In genomic region chr11:80429500-80430166, GRCm38 (mm10) we compare ENCODE assay signal across 8 mouse cellular contexts. TPM values are rescaled to one million over a fixed set of nuclear protein-coding genes. Genes with fewer than 3 reads are reported as not detected.
DNase-seq lines count a peak whose midpoint lies in the region; ATAC-seq and TF ChIP-seq lines count a peak whose summit lies in the region.

No protein-coding gene starts in this region.

- no peak for TF ChIP-seq EP300 in liver, embryonic 14.5 days (IDR thresholded peaks at IDR 0.05; ENCODE audit: low read depth)

- no peak for DNase-seq in gastrocnemius, adult 2 months
- no peak for DNase-seq in gastrocnemius, postnatal 10 days
- DNase-seq in liver, embryonic 14.5 days (ENCODE audit: low read depth in 3 of 3, low spot score in 3 of 3): no peak
- DNase-seq in T-cell, adult 2 months (ENCODE audit: low spot score): no peak
- DNase-seq in adrenal gland, postnatal 4 days (ENCODE audit: low spot score in 2 of 2): no peak

- peak overlapping the region; percentile 85 for H3K4me3 ChIP-seq in gastrocnemius, adult 2 months
- peak overlapping the region; percentile 98 for H3K4me3 ChIP-seq in C2C12 (ENCODE audit: insufficient read depth, poor library complexity, severe bottlenecking)
- peak overlapping the region; percentile 93 for H3K4me3 ChIP-seq in forebrain, embryonic 16.5 days (replicated peaks; ENCODE audit: low read length)
- peak overlapping the region; percentile 75 to 85 for H3K4me3 ChIP-seq in liver, embryonic 14.5 days (ENCODE audit: insufficient read depth in 1 of 2, low read depth in 2 of 2, low read length in 2 of 2)

- peak overlapping the region; percentile 85 for H3ac ChIP-seq in C2C12 (ENCODE audit: control insufficient read depth, insufficient read length, low read depth)

- TF ChIP-seq CTCF in gastrocnemius, adult 2 months (IDR thresholded peaks at IDR 0.05): no peak
- no peak for TF ChIP-seq CTCF in C2C12 (IDR thresholded peaks at IDR 0.05; ENCODE audit: control insufficient read depth, insufficient read depth, insufficient read length)
- TF ChIP-seq CTCF in liver, embryonic 14.5 days (IDR thresholded peaks at IDR 0.05; ENCODE audit: low read depth): no peak

- H3K9me3 ChIP-seq in forebrain, embryonic 16.5 days (ENCODE audit: control insufficient read depth, low read length): no peaks in the 10 kb centered on the region
- H3K9me3 ChIP-seq in liver, embryonic 14.5 days (ENCODE audit: control insufficient read depth, low read length): no peaks in the 10 kb centered on the region

- WGBS in forebrain, embryonic 16.5 days: 60% methylated on average over 14 of the region's 14 CpGs
- WGBS in liver, embryonic 14.5 days (ENCODE audit: insufficient replicate concordance): 43% methylated on average over 14 of the region's 14 CpGs

- peaks cover 63% of the 10 kb centered on the region for H3K79me2 ChIP-seq in C2C12 (ENCODE audit: control insufficient read depth, insufficient read depth)

- H3K36me3 ChIP-seq in C2C12 (ENCODE audit: control insufficient read depth, insufficient read depth): peaks cover 27% of the 10 kb centered on the region
- peaks cover 6% of the 10 kb centered on the region for H3K36me3 ChIP-seq in forebrain, embryonic 16.5 days (ENCODE audit: control insufficient read depth, insufficient read depth)
- peaks cover 24% of the 10 kb centered on the region for H3K36me3 ChIP-seq in liver, embryonic 14.5 days (replicated peaks; ENCODE audit: control insufficient read depth, insufficient read depth, low read depth)

- H3K9ac ChIP-seq in forebrain, embryonic 16.5 days (replicated peaks; ENCODE audit: low read depth, low read length): peak overlapping the region; percentile 93
- H3K9ac ChIP-seq in liver, embryonic 14.5 days (replicated peaks): peak overlapping the region; percentile 94

- ATAC-seq in forebrain, embryonic 16.5 days: no peak
- no peak for ATAC-seq in liver, embryonic 14.5 days (ENCODE audit: insufficient read depth)
- no peak for ATAC-seq in monocyte, adult 5-6 weeks (replicated peaks; ENCODE audit: insufficient number of reproducible peaks, low FRiP score, low TSS enrichment, poor library complexity, severe bottlenecking)

- no peaks in the 10 kb centered on the region for H3K27me3 ChIP-seq in C2C12 (ENCODE audit: control insufficient read depth, insufficient read depth, insufficient read length)
- H3K27me3 ChIP-seq in forebrain, embryonic 16.5 days (replicated peaks; ENCODE audit: control insufficient read depth, insufficient read depth, low read length): no peaks in the 10 kb centered on the region
- no peaks in the 10 kb centered on the region for H3K27me3 ChIP-seq in liver, embryonic 14.5 days (ENCODE audit: control insufficient read depth, insufficient read depth, low read length)

- peaks cover 50% of the 10 kb centered on the region for H3K79me3 ChIP-seq in C2C12 (ENCODE audit: low read depth)

- peaks cover 11% of the 10 kb centered on the region for H3K4me1 ChIP-seq in forebrain, embryonic 16.5 days (replicated peaks; ENCODE audit: control insufficient read depth, insufficient read depth, low read length)
- peaks cover 4 to 5% of the 10 kb centered on the region in 2 experiments for H3K4me1 ChIP-seq in liver, embryonic 14.5 days (replicated peaks; ENCODE audit: control insufficient read depth in 2 of 2, insufficient read depth in 2 of 2, low read length in 1 of 2)

- H3K4me2 ChIP-seq in forebrain, embryonic 16.5 days (ENCODE audit: low read length): peak overlapping the region; percentile 90
- H3K4me2 ChIP-seq in liver, embryonic 14.5 days (ENCODE audit: low read depth): peak overlapping the region; percentile 79

- intact Hi-C loops in gastrocnemius, adult 2 months (cut with DNase I): loop anchor here (2.0 kb wide), 1 partner anchor 241 kb away; no protein-coding TSS in a partner anchor

- peak overlapping the region; percentile 98 for H3K27ac ChIP-seq in gastrocnemius, adult 2 months
- H3K27ac ChIP-seq in forebrain, embryonic 16.5 days (ENCODE audit: low read length): no peak overlapping the region
- H3K27ac ChIP-seq in liver, embryonic 14.5 days: peak overlapping the region; percentile 61

TF ChIP-seq in C2C12, 6 proteins besides CTCF, POLR2A, EP300 and RAD21:
- TF ChIP-seq CEBPB (IDR thresholded peaks at IDR 0.05; ENCODE audit: low read depth): no peak
- no peak for TF ChIP-seq MAX (IDR thresholded peaks at IDR 0.05)
- no peak for TF ChIP-seq FOSL1 (IDR thresholded peaks at IDR 0.05; ENCODE audit: insufficient read depth, low read length, poor library complexity, severe bottlenecking)
- no peak for TF ChIP-seq USF1 (IDR thresholded peaks at IDR 0.05; ENCODE audit: low read depth)
- TF ChIP-seq MYOD1 (IDR thresholded peaks at IDR 0.05; ENCODE audit: control insufficient read depth, insufficient read length, low read depth): no peak
- TF ChIP-seq MYOG (IDR thresholded peaks at IDR 0.05; ENCODE audit: control insufficient read depth, extremely low read depth, insufficient read length): no peak

RNA-seq across cellular contexts. Expression of gene Psmd11, which starts 1.2 kb away (rescaled TPM):
- total RNA-seq in gastrocnemius, adult 2 months (2021): 100 to 1,000 TPM; 138 to 169 TPM
- total RNA-seq in gastrocnemius, postnatal 10 days (2021): 100 to 1,000 TPM; 121 to 126 TPM
- polyA plus RNA-seq in C2C12 (2012; fragmentation: generic; extraction: Trizol): 82.9 TPM
- 336 and 357 TPM in 2 replicates for polyA plus RNA-seq in forebrain, embryonic 16.5 days (2015; fragmentation: Nextera tagmentation; extraction: Ambion mirVana)
- 35.6 and 56.8 TPM in 2 replicates for polyA plus RNA-seq in liver, embryonic 14.5 days (2012; rRNA removed)
- 152 and 155 TPM in 2 replicates for polyA plus RNA-seq in liver, embryonic 14.5 days (2014; fragmentation: Nextera tagmentation; extraction: Ambion mirVana)
- total RNA-seq in adrenal gland, postnatal 4 days (2021): 100 to 1,000 TPM; 116 to 131 TPM
- 47.1 to 87.8 TPM (median 55.9 TPM) in 3 replicates for total RNA-seq in monocyte, adult 5-6 weeks (2017)

RNA-seq across cellular contexts. Expression of gene Zfp207, which starts 46.6 kb away (rescaled TPM):
- 10 to 100 TPM; 60.9 to 61.1 TPM for total RNA-seq in gastrocnemius, adult 2 months (2021)
- 10 to 100 TPM; 68.8 to 91.9 TPM for total RNA-seq in gastrocnemius, postnatal 10 days (2021)
- polyA plus RNA-seq in C2C12 (2012; fragmentation: generic; extraction: Trizol): 92.9 TPM
- 246 and 250 TPM in 2 replicates for polyA plus RNA-seq in forebrain, embryonic 16.5 days (2015; fragmentation: Nextera tagmentation; extraction: Ambion mirVana)
- polyA plus RNA-seq in liver, embryonic 14.5 days (2012; rRNA removed): 65.7 and 79.3 TPM in 2 replicates
- polyA plus RNA-seq in liver, embryonic 14.5 days (2014; fragmentation: Nextera tagmentation; extraction: Ambion mirVana): 106 and 109 TPM in 2 replicates
- total RNA-seq in adrenal gland, postnatal 4 days (2021): 100 to 1,000 TPM; 192 to 194 TPM
- total RNA-seq in monocyte, adult 5-6 weeks (2017): 195 to 258 TPM (median 204 TPM) in 3 replicates

RNA-seq across cellular contexts. Expression of gene Cdk5r1, which starts 47.2 kb away (rescaled TPM):
- total RNA-seq in gastrocnemius, adult 2 months (2021): under 1 TPM; 0.20 to 0.42 TPM
- 1 to 10 TPM; 5.5 to 7.2 TPM for total RNA-seq in gastrocnemius, postnatal 10 days (2021)
- polyA plus RNA-seq in C2C12 (2012; fragmentation: generic; extraction: Trizol): 4.7 TPM
- polyA plus RNA-seq in forebrain, embryonic 16.5 days (2015; fragmentation: Nextera tagmentation; extraction: Ambion mirVana): 109 and 113 TPM in 2 replicates
- 0.64 and 0.74 TPM in 2 replicates for polyA plus RNA-seq in liver, embryonic 14.5 days (2012; rRNA removed)
- polyA plus RNA-seq in liver, embryonic 14.5 days (2014; fragmentation: Nextera tagmentation; extraction: Ambion mirVana): 0.17 and 0.37 TPM in 2 replicates
- total RNA-seq in adrenal gland, postnatal 4 days (2021): 1 to 10 TPM; 8.0 to 9.6 TPM
- total RNA-seq in monocyte, adult 5-6 weeks (2017): 0.49 to 3.8 TPM (median 2.4 TPM) in 3 replicates

RNA-seq across cellular contexts. Expression of gene 5730455P16Rik, which starts 51.8 kb away (rescaled TPM):
- 10 to 100 TPM; 36.4 to 37.9 TPM for total RNA-seq in gastrocnemius, adult 2 months (2021)
- 10 to 100 TPM; 25.5 to 25.9 TPM for total RNA-seq in gastrocnemius, postnatal 10 days (2021)
- 4.3 TPM for polyA plus RNA-seq in C2C12 (2012; fragmentation: generic; extraction: Trizol)
- 35.3 and 41.6 TPM in 2 replicates for polyA plus RNA-seq in forebrain, embryonic 16.5 days (2015; fragmentation: Nextera tagmentation; extraction: Ambion mirVana)
- 1.6 and 2.4 TPM in 2 replicates for polyA plus RNA-seq in liver, embryonic 14.5 days (2012; rRNA removed)
- polyA plus RNA-seq in liver, embryonic 14.5 days (2014; fragmentation: Nextera tagmentation; extraction: Ambion mirVana): 5.0 and 5.1 TPM in 2 replicates
- 10 to 100 TPM; 23.5 to 25.2 TPM for total RNA-seq in adrenal gland, postnatal 4 days (2021)
- 4.8 to 8.8 TPM (median 8.3 TPM) in 3 replicates for total RNA-seq in monocyte, adult 5-6 weeks (2017)
